Mouse (Mus musculus) fibroblast of lung, adult 2 months (primary cell): ENCODE results near the gene Gm3164.
"Not testable (repeated sequence)": the region's sequence is repeated elsewhere in the genome, so short reads cannot be mapped to it uniquely, and the experiment has no call there.

Experiments
- DNase-seq: peaks from one replicate; pipeline ENCODE4 v3.0.0-alpha.2; 2011; ENCODE audit warnings: low read depth

Gene Gm3164

DNA sequence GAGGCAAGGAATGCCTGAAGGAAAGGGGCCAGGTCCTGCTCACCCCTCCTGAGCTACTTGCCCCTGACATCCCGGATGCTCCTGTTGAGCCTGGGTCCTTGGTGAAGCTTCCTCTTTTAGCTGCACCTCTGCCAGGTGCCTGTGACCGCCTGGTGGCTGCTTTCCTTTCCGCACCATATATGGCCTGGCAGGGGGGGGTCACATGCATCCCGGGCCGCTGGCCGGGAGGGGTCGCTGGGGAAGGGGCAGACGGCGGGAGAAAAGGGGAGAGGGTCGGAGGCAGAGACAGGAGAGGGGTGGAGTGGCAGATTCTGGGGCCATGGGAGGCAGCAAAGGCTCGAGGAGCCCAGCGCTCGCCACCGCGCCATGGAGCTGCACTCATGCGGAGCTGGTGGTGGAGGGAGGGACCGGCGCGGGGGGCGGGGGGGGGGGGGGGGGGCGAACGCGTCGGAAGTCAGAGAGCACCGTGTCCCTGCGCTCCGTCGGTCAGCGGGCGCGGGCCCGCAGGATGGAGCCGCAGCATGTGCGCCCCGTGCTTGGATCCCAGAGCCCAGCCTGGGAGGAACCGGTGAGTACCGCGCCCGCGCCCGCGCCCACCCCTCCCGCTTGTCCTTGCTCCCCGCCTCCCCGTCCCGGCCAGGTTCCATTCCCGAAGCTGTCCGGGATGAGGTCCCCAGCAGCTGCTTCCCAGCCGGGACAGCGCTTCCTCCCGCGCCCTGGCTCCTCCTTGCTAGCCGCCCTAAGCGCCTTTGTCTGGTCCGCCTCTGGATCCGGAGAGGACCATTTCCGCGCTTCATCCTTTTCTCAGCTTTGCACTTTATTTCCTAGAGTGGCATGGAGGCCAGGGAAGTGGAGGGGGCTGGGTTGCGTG is at the start of gene Gm3164:
Gm3164 (plus strand) TSS at position 484 of the 871 bp plus-strand sequence.
- not testable (repeated sequence) for DNase-seq

- not testable (repeated sequence) for DNase-seq
Measured at GRCm38 (mm10) chr14:4368991-4369390, 46.3 kb upstream of the Gm3164 start.

- not testable (repeated sequence) for DNase-seq
Measured at GRCm38 (mm10) chr14:4369691-4370090, 45.6 kb upstream of the Gm3164 start.

DNA sequence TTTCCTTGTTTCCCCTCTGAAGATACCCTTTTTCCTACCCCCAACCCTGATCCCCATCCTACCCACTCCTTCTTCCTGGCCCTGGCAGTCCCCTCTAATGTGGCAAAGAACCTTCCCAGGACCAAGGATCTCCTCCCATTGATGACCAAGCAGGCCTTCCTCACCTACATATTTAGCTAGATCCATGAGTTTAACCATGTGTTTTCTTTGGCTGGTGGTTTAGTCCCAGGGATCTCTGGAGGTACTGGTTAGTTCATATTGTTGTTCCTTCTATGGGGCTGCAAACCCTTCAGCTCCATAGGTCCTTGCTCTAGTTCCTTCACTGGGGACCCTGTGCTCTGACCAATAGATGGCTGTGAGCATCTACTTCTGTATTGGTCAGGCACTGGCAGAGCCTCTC is 37.4 kb upstream of the Gm3164 start:
- not testable (repeated sequence) for DNase-seq

- DNase-seq, result not testable (repeated sequence)
Measured at GRCm38 (mm10) chr14:4385606-4386005, 29.6 kb upstream of the Gm3164 start.

DNA sequence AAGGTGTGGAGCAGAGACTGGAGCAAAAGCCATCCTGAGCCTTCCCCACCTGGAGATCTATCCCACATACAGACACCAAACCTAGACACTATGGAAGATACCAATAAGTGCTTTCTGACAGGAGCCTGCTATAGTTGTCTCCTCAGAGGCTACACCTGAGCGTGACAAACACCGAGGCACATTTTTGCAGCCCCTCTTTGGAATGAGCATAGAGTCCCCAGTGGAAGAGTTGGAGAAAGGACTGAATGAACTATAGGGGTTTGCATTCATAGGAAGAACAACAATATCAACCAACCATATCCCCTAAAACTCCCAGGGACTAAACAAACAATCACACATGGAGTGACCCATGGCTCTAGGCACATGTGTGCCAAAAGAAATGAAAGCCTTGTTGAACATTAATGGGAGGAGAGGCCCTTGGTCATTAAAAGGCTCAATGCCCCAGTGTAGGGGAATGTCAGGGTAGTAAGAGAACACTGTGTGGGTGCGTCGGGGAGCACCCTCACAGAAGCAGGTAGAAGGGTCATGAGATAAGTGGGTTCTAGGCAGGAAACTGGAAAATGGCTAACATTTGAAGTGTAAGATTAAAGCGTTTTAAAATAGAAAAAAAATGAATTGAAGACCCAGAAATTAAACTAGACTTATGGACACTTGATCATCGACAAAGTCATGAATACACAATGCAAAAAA is 22.3 kb upstream of the Gm3164 start:
- not testable (repeated sequence) for DNase-seq

GRCm38 (mm10) chr14:4397226-4397625 is 18.0 kb upstream of the Gm3164 start, which contains the start of gene Gm3159:
Gm3159 (plus strand) TSS chr14:4397526.
- not testable (repeated sequence) for DNase-seq

DNA sequence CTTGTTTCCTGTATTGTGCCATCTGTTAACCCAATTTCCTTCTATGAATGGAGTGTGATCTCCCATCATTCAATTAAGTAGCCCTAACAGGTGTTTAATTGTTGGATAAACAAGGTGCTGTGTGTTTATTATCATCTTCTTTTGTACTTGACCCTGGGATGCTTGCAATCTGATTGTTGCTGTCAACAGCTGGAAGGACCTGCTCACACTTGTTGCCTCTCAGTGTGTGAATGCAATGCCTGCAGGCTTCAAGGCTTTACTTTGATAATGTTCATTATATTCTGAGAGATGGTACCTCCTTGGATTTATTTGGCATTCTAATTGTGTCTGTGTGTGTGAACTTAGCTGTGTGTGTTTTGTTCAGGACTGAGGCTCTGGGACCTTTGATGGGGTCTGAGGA is 16.6 kb upstream of the Gm3164 start:
- DNase-seq, result not testable (repeated sequence)

- DNase-seq, result not testable (repeated sequence)
Measured at GRCm38 (mm10) chr14:4400115-4400789, 15.0 kb upstream of the Gm3164 start.

DNA sequence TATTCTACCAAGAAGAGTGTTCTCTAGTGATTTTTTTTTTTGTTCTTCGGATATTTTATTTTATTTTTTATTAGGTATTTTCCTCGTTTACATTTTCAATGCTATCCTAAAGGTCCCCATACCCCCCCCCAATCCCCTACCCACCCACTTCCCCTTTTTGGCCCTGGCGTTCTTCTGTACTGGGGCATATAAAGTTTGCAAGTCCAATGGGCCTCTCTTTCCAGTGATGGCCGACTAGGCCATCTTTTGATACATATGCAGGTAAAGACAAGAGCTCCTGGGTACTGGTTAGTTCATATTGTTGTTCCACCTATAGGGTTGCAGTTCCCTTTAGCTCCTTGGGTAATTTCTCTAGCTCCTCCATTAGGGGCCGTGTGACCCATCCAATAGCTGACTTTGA is 14.0 kb upstream of the Gm3164 start:
- DNase-seq, result not testable (repeated sequence)

- DNase-seq, result not testable (repeated sequence)
Measured at GRCm38 (mm10) chr14:4403840-4404239, 11.4 kb upstream of the Gm3164 start.

- not testable (repeated sequence) for DNase-seq
Measured at GRCm38 (mm10) chr14:4409939-4410338, 5.3 kb upstream of the Gm3164 start.

DNA sequence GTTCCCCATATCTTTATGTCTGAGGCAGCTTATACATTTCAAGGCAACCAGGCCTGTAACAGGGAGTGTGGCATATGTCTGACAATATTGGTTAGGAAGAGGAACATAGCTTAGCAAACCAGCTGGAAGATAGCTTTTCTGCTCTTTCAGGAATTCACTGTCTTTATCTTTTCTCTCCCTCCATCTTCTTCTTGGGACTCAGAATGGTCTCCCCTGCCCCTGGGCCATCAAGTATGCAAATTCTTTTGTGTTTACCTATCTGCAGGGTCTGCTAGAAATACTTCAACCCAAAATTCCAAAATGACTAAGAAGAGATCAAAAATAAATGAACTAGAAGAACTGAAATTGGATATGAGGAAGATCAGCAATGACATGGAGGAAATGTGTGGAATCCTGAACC is 15.4 kb downstream of the Gm3164 start, which contains the start of gene Gm3173:
Gm3173 (plus strand) TSS at position 301 of the 400 bp plus-strand sequence.
- DNase-seq, result not testable (repeated sequence)

DNA sequence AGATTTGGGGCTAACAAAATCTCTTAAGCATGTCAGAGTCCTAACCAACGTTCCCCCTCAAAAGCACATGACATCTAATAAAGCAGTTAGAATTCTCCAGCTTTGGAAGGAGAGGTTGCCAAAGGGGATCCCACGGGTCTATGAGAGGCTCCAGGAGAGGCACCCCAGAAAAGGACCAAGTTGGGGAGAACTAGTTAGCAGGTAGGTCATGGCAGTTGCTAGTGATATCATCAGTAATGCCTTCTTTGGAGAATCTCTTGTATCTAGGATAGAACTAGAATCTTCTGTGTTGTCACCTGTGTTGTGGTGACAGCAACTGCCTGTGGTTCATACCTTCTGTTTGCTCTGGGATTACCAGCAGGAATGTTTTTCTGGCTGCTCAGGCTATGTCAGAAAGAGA is 66.2 kb downstream of the Gm3164 start, which contains the start of gene Gm3182:
Gm3182 (plus strand) TSS at position 301 of the 400 bp plus-strand sequence.
- DNase-seq, result not testable (repeated sequence)
